Mouse (Mus musculus) embryonic facial prominence, embryonic 14.5 days (tissue): Measurements from ENCODE around the gene Cyb561a3. TPM values are rescaled to one million over a fixed set of nuclear protein-coding genes. Genes with fewer than 3 reads are reported as not detected.

ENCODE experiments used
- ATAC-seq: fragments of 200-750 bp; cut with Nextera tagmentation; 2 replicates; pipeline ENCODE4 v1.8.0; 2017; ENCODE audit warnings: low read depth, moderate number of reproducible peaks, moderate TSS enrichment
- DNase-seq: peaks from one replicate; pipeline ENCODE4 v3.0.0-alpha.2; 2015; ENCODE audit warnings: low spot score
- H3K27ac ChIP-seq: fragments of 300-500 bp; sonication (generic); replicated peaks from 2 replicates; pipeline ENCODE4 v1.5.1; 2014; ENCODE audit warnings: low read depth, mild to moderate bottlenecking, low read length, moderate library complexity
- H3K27me3 ChIP-seq: fragments of 300-500 bp; sonication (generic); replicated peaks from 2 replicates; pipeline ENCODE4 v1.6.1; 2014; ENCODE audit warnings: low read length; ENCODE audit not compliant: control insufficient read depth, insufficient read depth
- H3K36me3 ChIP-seq: fragments of 300-500 bp; sonication (generic); 2 replicates; pipeline ENCODE4 v1.6.1; 2014; ENCODE audit warnings: low read length, mixed read lengths; ENCODE audit not compliant: control insufficient read depth, insufficient read depth
- H3K4me1 ChIP-seq: fragments of 300-500 bp; sonication (generic); 2 replicates; pipeline ENCODE4 v1.6.1; 2014; ENCODE audit warnings: antibody characterized with exemption, low read length; ENCODE audit not compliant: control insufficient read depth, insufficient read depth
- H3K4me2 ChIP-seq: fragments of 300-500 bp; sonication (generic); 2 replicates; pipeline ENCODE4 v1.6.1; 2014; ENCODE audit warnings: low read depth, mild to moderate bottlenecking, low read length, moderate library complexity, mixed read lengths
- H3K4me3 ChIP-seq: fragments of 300-500 bp; sonication (generic); 2 replicates; pipeline ENCODE4 v1.5.1; 2014; ENCODE audit warnings: low read depth, mild to moderate bottlenecking, low read length
- H3K9ac ChIP-seq: fragments of 300-500 bp; sonication (generic); 2 replicates; pipeline ENCODE4 v1.6.1; 2014; ENCODE audit warnings: low read depth, mild to moderate bottlenecking, low read length, moderate library complexity, mixed read lengths
- H3K9me3 ChIP-seq: fragments of 300-500 bp; sonication (generic); 2 replicates; pipeline ENCODE4 v1.6.1; 2016; ENCODE audit warnings: low read length; ENCODE audit not compliant: control insufficient read depth
- WGBS: fragments of 180-500 bp; shearing (Covaris S2); extraction: QIAGEN DNeasy Blood & Tissue Kit; methylation state at CpG from one replicate; pipeline ENCODE4 v1.1.7; 2014; 5-methylcytosine and 5-hydroxymethylcytosine counted together
- polyA plus RNA-seq: library from polyadenylated mRNA; unstranded; fragments of >200 nt; fragmentation: Nextera tagmentation; extraction: Ambion mirVana; gene quantifications from 2 replicates; pipeline ENCODE4 v1.2.1, GENCODE M21; 2014

Gene Cyb561a3
- polyA plus RNA-seq, 1 experiment from 2014 or later = 20.7 TPM

DNA sequence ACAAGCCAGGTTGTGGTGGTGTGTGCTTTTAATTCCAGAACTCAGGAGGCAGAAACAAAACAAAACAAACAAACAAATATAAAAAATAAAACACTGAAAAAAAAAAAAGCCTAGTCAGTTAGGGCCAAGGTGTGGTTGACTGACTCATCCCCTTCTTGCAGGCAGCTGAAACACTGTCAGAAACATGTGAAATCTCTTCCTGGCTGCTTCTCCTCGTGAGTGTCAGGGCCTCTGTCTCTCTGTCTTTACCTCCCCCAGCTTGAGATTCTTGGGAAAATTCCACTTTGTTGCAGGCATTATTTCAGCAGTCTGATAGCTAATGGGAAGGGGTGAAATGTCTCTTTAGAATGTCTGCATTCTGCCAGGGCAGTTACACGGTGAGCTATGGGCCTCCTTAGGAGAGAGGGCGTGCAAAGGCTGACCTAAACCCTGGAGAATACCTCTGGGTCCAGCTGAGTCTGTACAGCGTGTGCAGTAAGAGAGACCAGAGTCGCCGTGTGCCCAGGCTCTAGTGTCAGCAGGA is 25.3 kb downstream of the Cyb561a3 start:
- H3K9ac ChIP-seq = peak overlapping the region; percentile 61
- ATAC-seq = peak; percentile 16; the same call in 1 of the 2 replicates
- peak overlapping the region; percentile 32 for H3K4me3 ChIP-seq
- no peak for DNase-seq
- WGBS = 6% methylated on average over 6 of the region's 6 CpGs
- peaks cover 14% of the 10 kb centered on the region for H3K4me1 ChIP-seq
- peak overlapping the region; percentile 91 for H3K27ac ChIP-seq
- H3K27me3 ChIP-seq = no peaks in the 10 kb centered on the region
- H3K4me2 ChIP-seq = peak overlapping the region; percentile 56
- H3K9me3 ChIP-seq = no peaks in the 10 kb centered on the region
- H3K36me3 ChIP-seq = peaks cover 24% of the 10 kb centered on the region; the same call in 1 of the 2 replicates

DNA sequence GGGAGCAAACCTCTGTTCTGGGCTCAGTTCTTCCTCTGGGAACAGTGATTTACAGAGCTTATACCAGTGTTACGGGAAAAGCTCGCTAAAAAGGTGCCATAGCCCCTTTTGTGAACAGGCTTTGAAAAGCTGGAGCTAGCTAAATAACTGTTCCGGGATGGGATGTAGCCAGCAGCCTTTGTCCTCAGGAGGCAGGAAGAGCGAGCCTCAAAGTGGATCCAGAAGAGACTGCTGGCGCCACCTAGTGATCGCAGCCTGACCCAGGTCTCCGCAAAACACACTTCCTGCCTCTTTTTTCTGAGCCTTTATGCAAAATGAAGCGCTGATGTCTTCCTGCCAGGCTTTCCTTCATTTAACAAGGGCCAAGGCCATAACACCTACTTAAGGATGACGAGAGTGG is 25.8 kb downstream of the Cyb561a3 start:
- Histone ChIP-seq H3K36me3 (peaks cover 28% of the 10 kb centered on the region), H3K27ac (peak overlapping the region; percentile 91), H3K4me3 (peak overlapping the region; percentile 32), H3K4me2 (peak overlapping the region; percentile 56), H3K4me1 (peaks cover 14% of the 10 kb centered on the region), H3K27me3 (no peaks in the 10 kb centered on the region), H3K9me3 (no peaks in the 10 kb centered on the region), H3K9ac (peak overlapping the region; percentile 61)
- 2% methylated on average over 9 of the region's 9 CpGs for WGBS
- DNase-seq (peak; percentile 96), ATAC-seq (peak; percentile 74)

DNA sequence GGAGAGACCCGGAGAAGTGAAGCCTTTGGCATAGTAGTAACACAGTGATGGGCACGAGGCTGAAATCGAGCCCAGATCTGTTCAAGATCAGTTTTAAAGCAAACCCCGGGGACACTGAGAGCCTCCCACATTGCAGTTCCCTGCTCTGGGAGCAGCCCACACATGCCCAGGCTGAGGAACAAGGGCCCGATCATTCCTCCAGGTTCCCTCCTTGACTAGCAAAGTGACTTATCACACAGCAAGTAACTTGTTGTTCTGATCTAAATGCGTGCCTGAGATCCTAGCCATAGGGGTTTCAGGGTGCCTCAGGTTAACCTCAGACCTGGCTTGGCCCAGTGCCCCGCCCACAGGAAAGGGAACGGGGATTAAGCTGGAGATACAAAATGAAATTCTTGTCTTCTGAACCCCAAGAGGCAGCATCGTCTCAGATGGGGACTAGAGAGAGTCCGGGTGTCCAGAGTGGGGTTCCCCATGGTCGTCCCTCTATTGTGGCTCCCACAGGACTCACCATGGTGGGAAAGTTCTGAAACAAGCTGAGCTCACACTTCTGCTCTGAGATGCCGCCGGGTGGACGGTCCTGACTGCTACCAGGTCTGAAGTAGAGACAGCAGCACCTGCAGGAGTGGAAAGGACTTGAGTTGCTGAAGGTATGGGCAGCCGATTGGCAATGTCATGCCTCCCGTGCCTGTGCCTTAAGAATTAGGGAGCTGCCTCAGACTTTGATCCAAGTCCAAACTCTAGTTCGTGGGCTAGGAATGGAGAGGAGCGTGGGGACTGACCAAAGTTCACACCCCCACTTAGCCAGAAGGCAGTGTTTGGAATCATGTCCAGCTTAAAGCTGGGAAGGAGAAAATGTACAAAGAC is 26.9 kb downstream of the Cyb561a3 start:
- Histone ChIP-seq H3K9ac (no peak overlapping the region; the same call in 1 of the 2 replicates), H3K27me3 (no peaks in the 10 kb centered on the region), H3K4me2 (no peak overlapping the region), H3K36me3 (peaks cover 30% of the 10 kb centered on the region), H3K4me1 (peaks cover 14% of the 10 kb centered on the region), H3K27ac (no peak overlapping the region), H3K9me3 (no peaks in the 10 kb centered on the region), H3K4me3 (no peak overlapping the region)
- ATAC-seq = no peak
- DNase-seq = no peak
- WGBS = 80% methylated on average over 17 of the region's 18 CpGs

GRCm38 (mm10) chr19:10604534-10604933 is 27.6 kb downstream of the Cyb561a3 start:
- Histone ChIP-seq H3K9ac (peak overlapping the region; percentile 96), H3K36me3 (peaks cover 32% of the 10 kb centered on the region), H3K27me3 (no peaks in the 10 kb centered on the region), H3K9me3 (no peaks in the 10 kb centered on the region), H3K4me1 (peaks cover 14% of the 10 kb centered on the region), H3K4me2 (peak overlapping the region; percentile 67), H3K4me3 (peak overlapping the region; percentile 88), H3K27ac (peak overlapping the region; percentile 90)
- DNase-seq (no peak), ATAC-seq (no peak)
- WGBS = 38% methylated on average over 3 of the region's 3 CpGs

- WGBS = 0% methylated on average over 26 of the region's 49 CpGs
- DNase-seq (peak; percentile 99), ATAC-seq (peak; percentile 96)
- Histone ChIP-seq H3K9me3 (no peaks in the 10 kb centered on the region), H3K9ac (peak within 1 kb of the TSS; percentile 96), H3K4me1 (peaks cover 14% of the 10 kb centered on the region), H3K27ac (peak within 1 kb of the TSS; percentile 93), H3K4me3 (peak within 1 kb of the TSS; percentile 88), H3K4me2 (peak within 1 kb of the TSS; percentile 67), H3K27me3 (no peaks in the 10 kb centered on the region), H3K36me3 (peaks cover 31% of the 10 kb centered on the region)
These were observed 28.4 kb downstream of the Cyb561a3 start, which contains the start of the genes Ddb1 and Tkfc for GRCm38 (mm10) chr19:10605293-10605900. Gene Ddb1, plus strand, starts transcription at chr19:10605327. Gene Tkfc, minus strand, starts transcription at chr19:10605654.

DNA sequence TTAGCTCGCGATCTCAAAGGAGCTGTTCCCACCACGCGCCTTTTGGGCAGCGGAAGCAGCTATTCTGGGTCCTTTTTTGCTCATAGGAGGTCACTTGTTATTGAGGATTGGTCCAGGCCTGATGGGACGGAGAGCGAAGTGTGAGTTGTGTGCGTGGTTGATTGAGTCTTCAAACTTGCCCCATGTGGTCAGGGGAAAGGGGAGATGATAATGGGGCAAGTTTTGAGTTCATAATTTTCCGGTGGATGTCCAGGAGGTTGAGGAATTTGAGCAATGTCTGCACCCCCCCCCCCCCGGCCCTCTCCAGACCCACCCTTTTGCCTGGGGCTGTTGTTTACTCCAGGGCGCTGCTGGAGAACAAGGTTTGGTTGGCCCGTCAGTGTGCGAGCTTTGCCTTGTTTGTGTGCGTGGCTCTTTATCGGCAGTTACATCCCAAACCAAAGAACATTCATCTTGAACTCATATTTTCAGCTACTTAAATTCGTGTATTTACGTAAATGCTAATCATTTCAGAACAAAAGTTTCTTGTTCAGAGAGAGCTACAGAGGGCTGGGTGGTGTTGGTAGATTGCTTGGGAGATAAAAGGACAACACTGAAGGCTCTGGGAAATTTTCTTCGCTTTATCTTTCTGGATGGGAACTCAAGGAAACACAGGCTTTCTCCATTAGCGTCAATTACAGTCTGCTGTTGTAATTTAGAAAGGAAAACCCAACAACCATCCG is 29.1 kb downstream of the Cyb561a3 start:
- ATAC-seq (no peak; the same call in 1 of the 2 replicates), DNase-seq (peak; percentile 46)
- Histone ChIP-seq H3K9me3 (no peaks in the 10 kb centered on the region), H3K36me3 (peaks cover 37% of the 10 kb centered on the region), H3K9ac (peak overlapping the region; percentile 96), H3K27me3 (no peaks in the 10 kb centered on the region), H3K27ac (peak overlapping the region; percentile 93), H3K4me1 (peaks cover 14% of the 10 kb centered on the region), H3K4me2 (peak overlapping the region; percentile 60), H3K4me3 (peak overlapping the region; percentile 88)
- WGBS = 5% methylated on average over 20 of the region's 20 CpGs

DNA sequence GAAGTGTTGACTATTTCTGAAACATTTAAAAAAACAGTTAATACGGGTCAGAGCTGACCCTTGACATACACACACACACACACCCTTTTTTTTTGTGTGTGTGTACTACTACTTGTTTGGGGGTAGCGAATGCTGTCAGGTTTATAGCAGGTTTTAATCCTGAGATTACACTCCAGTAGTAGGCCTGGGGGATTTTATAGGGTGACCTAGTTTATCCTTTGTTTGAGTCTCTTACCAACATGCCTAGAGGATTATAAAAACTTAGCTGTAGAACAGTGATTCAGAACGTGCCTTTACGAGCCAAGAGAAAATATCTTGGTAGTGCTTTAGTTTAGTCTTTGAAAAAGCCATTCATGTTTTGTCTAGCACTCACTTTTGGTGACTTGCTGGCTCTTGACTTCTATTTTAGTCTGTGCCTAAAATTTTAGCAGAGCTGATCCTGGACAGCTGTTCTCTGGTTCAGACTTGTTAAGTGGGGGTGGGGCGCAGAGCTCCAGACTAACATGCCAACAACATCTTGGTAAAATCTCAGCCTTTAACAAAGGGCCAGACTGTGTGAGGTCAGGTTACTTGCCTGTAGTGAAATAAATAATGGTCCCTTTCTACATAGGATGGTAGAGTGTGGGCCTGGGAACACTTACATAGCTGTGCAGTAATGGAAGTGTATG is 31.7 kb downstream of the Cyb561a3 start:
- no peaks in the 10 kb centered on the region for H3K9me3 ChIP-seq
- H3K9ac ChIP-seq = no peak overlapping the region
- DNase-seq (peak; percentile 63), ATAC-seq (no peak)
- H3K36me3 ChIP-seq = peaks cover 63% of the 10 kb centered on the region
- WGBS = 79% methylated on average over 5 of the region's 5 CpGs
- H3K4me2 ChIP-seq = no peak overlapping the region
- no peak overlapping the region for H3K4me3 ChIP-seq
- peaks cover 10% of the 10 kb centered on the region for H3K4me1 ChIP-seq
- H3K27me3 ChIP-seq = no peaks in the 10 kb centered on the region
- H3K27ac ChIP-seq = no peak overlapping the region
